Mouse (Mus musculus) MEL (cell line): ENCODE data around the gene Gm3404. TPM values are rescaled to one million over a fixed set of nuclear protein-coding genes. Genes with fewer than 3 reads are reported as not detected.
"Not testable (repeated sequence)": the region's sequence is repeated elsewhere in the genome, so short reads cannot be mapped to it uniquely, and the experiment has no call there.

Experiments
- DNase-seq: peaks from one replicate; pipeline ENCODE4 v3.0.0; 2011; ENCODE audit warnings: low read depth, low spot score
- H3K27ac ChIP-seq: 2 replicates; pipeline ENCODE4 v1.5.1; 2012; ENCODE audit warnings: low read depth, mild to moderate bottlenecking, control low read depth, low read length, moderate library complexity; ENCODE audit not compliant: control insufficient read depth
- H3K27me3 ChIP-seq, 2 experiments: fragments of 150-350 bp in 1 of 2; sonication (generic) in 1 of 2; 2 replicates each; pipeline ENCODE4 v1.6.1; 2012; ENCODE audit warnings: low read length in 2 of 2, mild to moderate bottlenecking in 2 of 2, improper control_type of control experiment in 1 of 2, moderate library complexity in 1 of 2; ENCODE audit not compliant: insufficient read depth in 2 of 2, control insufficient read depth in 1 of 2
- H3K36me3 ChIP-seq, 2 experiments: 2 replicates each; pipeline ENCODE4 v1.6.1; 2012 to 2014; ENCODE audit warnings: low read length in 2 of 2, improper control_type of control experiment in 1 of 2, inconsistent platforms in 1 of 2, mild to moderate bottlenecking in 1 of 2; ENCODE audit not compliant: insufficient read depth in 2 of 2, control insufficient read depth in 1 of 2
- H3K4me1 ChIP-seq, 2 experiments: fragments of 150-350 bp in 1 of 2; sonication (generic) in 1 of 2; 2 replicates each; pipeline ENCODE4 v1.6.1; 2012; ENCODE audit warnings: low read length in 2 of 2, improper control_type of control experiment in 1 of 2, mild to moderate bottlenecking in 1 of 2; ENCODE audit not compliant: insufficient read depth in 2 of 2, control insufficient read depth in 1 of 2
- H3K4me3 ChIP-seq, 2 experiments: fragments of 150-350 bp in 1 of 2; sonication (generic) in 1 of 2; 2 replicates each; pipeline ENCODE4 v1.5.1; 2012; ENCODE audit warnings: low read depth in 2 of 2, low read length in 2 of 2, mild to moderate bottlenecking in 2 of 2, moderate library complexity in 2 of 2, control low read depth in 1 of 2, improper control_type of control experiment in 1 of 2; ENCODE audit not compliant: control insufficient read depth in 1 of 2, insufficient read depth in 1 of 2
- H3K79me2 ChIP-seq: 2 replicates; pipeline ENCODE4 v1.6.1; 2012; ENCODE audit warnings: mild to moderate bottlenecking, low read length, moderate library complexity; ENCODE audit not compliant: control insufficient read depth, poor library complexity, insufficient read depth
- H3K9ac ChIP-seq: 2 replicates; pipeline ENCODE4 v1.6.1; 2012; ENCODE audit warnings: low read depth, mild to moderate bottlenecking, control low read depth, low read length, moderate library complexity; ENCODE audit not compliant: control insufficient read depth, poor library complexity, severe bottlenecking
- H3K9me3 ChIP-seq: fragments of 150-350 bp; sonication (generic); replicated peaks from 2 replicates; pipeline ENCODE4 v1.6.1; 2012; ENCODE audit warnings: mild to moderate bottlenecking, low read length, improper control_type of control experiment, moderate library complexity; ENCODE audit not compliant: insufficient read depth
- CTCF ChIP-seq, 3 experiments: IDR thresholded peaks in 2 of 3; conservative IDR thresholded peaks in 1 of 3; 2 replicates each; pipeline ENCODE4 v1.5.1; 2011 to 2012; ENCODE audit warnings: low read length in 3 of 3, low read depth in 2 of 3, mild to moderate bottlenecking in 2 of 3, improper control_type of control experiment in 1 of 3, inconsistent platforms in 1 of 3, mixed read lengths in 1 of 3, moderate library complexity in 1 of 3; ENCODE audit not compliant: control insufficient read depth in 1 of 3, insufficient read depth in 1 of 3, poor library complexity in 1 of 3, severe bottlenecking in 1 of 3
- RAD21 ChIP-seq: IDR thresholded peaks from 2 replicates; pipeline ENCODE4 v1.6.1; 2011; ENCODE audit warnings: mild to moderate bottlenecking, low read depth, low read length, improper control_type of control experiment
- SMC3 ChIP-seq: IDR thresholded peaks from 2 replicates; pipeline ENCODE4 v1.6.1; 2011; ENCODE audit warnings: low read depth, low read length, improper control_type of control experiment
- ZC3H11A ChIP-seq: IDR thresholded peaks from 2 replicates; pipeline ENCODE4 v1.6.1; 2012; ENCODE audit warnings: low read depth, mild to moderate bottlenecking, inconsistent platforms, low read length, improper control_type of control experiment
- polyA plus RNA-seq, 2 experiments: library from polyadenylated mRNA; stranded (reverse) in 1 of 2; unstranded in 1 of 2; fragments of >175 nt in 1 of 2; fragments of >200 nt in 1 of 2; gene quantifications; 2 replicates each; pipeline versions ENCODE4 v1.2.1 to v1.2.4; 2012; ENCODE audit warnings: low replicate concordance in 2 of 2, low read depth in 1 of 2; ENCODE audit not compliant: insufficient read length in 2 of 2, insufficient read depth in 1 of 2, missing spikeins in 1 of 2
- total RNA-seq: library from RNA; depleted of rRNA; stranded (reverse); fragments of 300-350 nt; gene quantifications from 2 replicates; pipeline ENCODE4 v1.2.3, GENCODE M21; 2012; rRNA removed

The Gm3404 gene
- total RNA-seq (not detected in 2 replicates), polyA plus RNA-seq (not detected)

- not testable (repeated sequence) for H3K79me2 ChIP-seq, H3K36me3 ChIP-seq, H3K4me3 ChIP-seq, H3K27ac ChIP-seq, DNase-seq, H3K9me3 ChIP-seq, H3K27me3 ChIP-seq, H3K4me1 ChIP-seq, H3K9ac ChIP-seq
These were observed at the start of gene Gm3404 for GRCm38 (mm10) chr5:146525501-146525900. TSS of gene Gm3404 (plus strand) at chr5:146525801.

DNA sequence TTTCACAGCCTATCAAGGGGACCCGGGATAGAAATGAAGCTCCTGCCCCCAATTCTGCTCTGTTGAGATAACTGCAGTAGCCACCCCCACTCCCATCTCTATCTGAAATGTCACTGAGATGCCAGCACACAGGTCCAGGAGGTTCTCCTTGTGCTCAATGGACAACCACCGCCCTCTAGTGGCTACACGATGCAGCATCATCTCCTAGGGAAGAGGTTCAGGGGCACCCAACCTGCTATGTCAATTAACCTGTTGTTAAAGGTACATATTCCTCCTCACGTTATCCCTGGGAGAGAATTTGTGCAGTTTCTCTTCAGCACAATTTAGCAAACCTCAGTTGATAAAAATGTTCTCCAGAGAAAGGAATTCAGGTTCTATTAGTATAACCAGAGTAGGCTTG, 46.0 kb upstream of the Gm3404 start:
- peak; percentile 31 for DNase-seq
- TF ChIP-seq ZC3H11A (peak; percentile 23; the same call in 1 of the 2 replicates), RAD21 (peak; percentile 49), SMC3 (peak; percentile 64), CTCF (IDR thresholded peaks at IDR 0.05 in 2 of 3, conservative IDR thresholded peaks at IDR 0.05 in 1 of 3; ENCODE audit: control insufficient read depth in 1 of 3, insufficient read depth in 1 of 3, low read depth in 2 of 3, low read length in 3 of 3, poor library complexity in 1 of 3, severe bottlenecking in 1 of 3) (peak; percentile 28 to 59 (median 51); a peak in 5 of 6 replicates)
- TF ChIP-seq, all 39 proteins: peak for 4; not testable (repeated sequence) for 35

GRCm38 (mm10) chr5:146481665-146482064, 43.9 kb upstream of the Gm3404 start, which contains the start of gene Gm6408:
TSS of gene Gm6408 (plus strand) at chr5:146481965.
- H3K9ac ChIP-seq, H3K79me2 ChIP-seq, H3K27me3 ChIP-seq, H3K4me3 ChIP-seq, H3K36me3 ChIP-seq, H3K4me1 ChIP-seq, H3K27ac ChIP-seq, H3K9me3 ChIP-seq, DNase-seq: not testable (repeated sequence)

More for the DNA sequence above, 46.0 kb upstream of the Gm3404 start:
- H3K9me3 ChIP-seq, H3K9ac ChIP-seq, H3K36me3 ChIP-seq, H3K79me2 ChIP-seq, H3K27me3 ChIP-seq, H3K4me1 ChIP-seq, H3K4me3 ChIP-seq, H3K27ac ChIP-seq: not testable (repeated sequence)

- H3K27me3 ChIP-seq, H3K79me2 ChIP-seq, H3K4me1 ChIP-seq, H3K27ac ChIP-seq, H3K4me3 ChIP-seq, H3K9ac ChIP-seq, H3K9me3 ChIP-seq, H3K36me3 ChIP-seq: not testable (repeated sequence)
- DNase-seq, result peak; percentile 24
- TF ChIP-seq SMC3, result 0 out of 2 replicates have a peak, but pooled peaks have one; percentile 6
- TF ChIP-seq CTCF (IDR thresholded peaks at IDR 0.05 in 2 of 3, conservative IDR thresholded peaks at IDR 0.05 in 1 of 3; ENCODE audit: control insufficient read depth in 1 of 3, insufficient read depth in 1 of 3, low read depth in 2 of 3, low read length in 3 of 3, poor library complexity in 1 of 3, severe bottlenecking in 1 of 3), result peak; percentile 15 to 19 (median 18); a peak in 4 of 6 replicates
These were observed 36.6 kb upstream of the Gm3404 start for GRCm38 (mm10) chr5:146488959-146489358.

DNA sequence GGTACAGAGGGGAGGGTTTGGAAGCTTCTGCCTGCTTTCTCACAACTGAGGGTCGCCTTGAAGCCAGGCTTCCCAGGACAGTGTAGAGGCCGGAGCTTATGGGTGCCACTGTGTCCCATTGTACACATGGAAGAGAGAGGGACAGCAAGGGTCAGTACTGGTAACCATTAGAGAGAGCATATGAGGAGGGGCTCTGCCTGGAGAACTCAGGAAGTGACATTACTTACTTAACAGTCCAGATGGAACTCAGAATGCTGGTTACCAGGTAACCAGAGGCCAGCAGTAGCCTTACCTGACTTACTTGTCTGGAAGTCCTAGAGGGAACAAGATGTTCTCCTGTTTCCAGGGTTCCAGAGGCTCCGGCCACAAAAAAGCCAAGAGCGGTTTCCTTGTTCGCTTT, 34.5 kb upstream of the Gm3404 start, which contains the start of gene Gm6370:
Gene Gm6370 (plus strand): TSS at position 301 of the 400 bp plus-strand sequence.
- H3K36me3 ChIP-seq, H3K9ac ChIP-seq, H3K9me3 ChIP-seq, H3K4me1 ChIP-seq, DNase-seq, H3K79me2 ChIP-seq, H3K27me3 ChIP-seq, H3K27ac ChIP-seq, H3K4me3 ChIP-seq: not testable (repeated sequence)

DNA sequence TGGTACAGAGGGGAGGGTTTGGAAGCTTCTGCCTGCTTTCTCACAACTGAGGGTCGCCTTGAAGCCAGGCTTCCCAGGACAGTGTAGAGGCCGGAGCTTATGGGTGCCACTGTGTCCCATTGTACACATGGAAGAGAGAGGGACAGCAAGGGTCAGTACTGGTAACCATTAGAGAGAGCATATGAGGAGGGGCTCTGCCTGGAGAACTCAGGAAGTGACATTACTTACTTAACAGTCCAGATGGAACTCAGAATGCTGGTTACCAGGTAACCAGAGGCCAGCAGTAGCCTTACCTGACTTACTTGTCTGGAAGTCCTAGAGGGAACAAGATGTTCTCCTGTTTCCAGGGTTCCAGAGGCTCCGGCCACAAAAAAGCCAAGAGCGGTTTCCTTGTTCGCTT, 23.5 kb upstream of the Gm3404 start, which contains the start of gene 4930449I24Rik:
Gene 4930449I24Rik (plus strand): TSS at position 301 of the 400 bp plus-strand sequence.
- not testable (repeated sequence) for H3K4me1 ChIP-seq, DNase-seq, H3K4me3 ChIP-seq, H3K27ac ChIP-seq, H3K9ac ChIP-seq, H3K36me3 ChIP-seq, H3K79me2 ChIP-seq, H3K9me3 ChIP-seq, H3K27me3 ChIP-seq
